Mouse (Mus musculus) forebrain, embryonic 10.5 days (tissue): Measurements from ENCODE around the gene Hsd11b2. TPM values are rescaled to one million over a fixed set of nuclear protein-coding genes. Genes with fewer than 3 reads are reported as not detected.

ENCODE experiments used
- DNase-seq: peaks from one replicate; pipeline ENCODE4 v3.0.0-alpha.2; 2017; ENCODE audit warnings: low spot score; ENCODE audit errors: extremely low spot score
- H3K27ac ChIP-seq: fragments of 300-500 bp; sonication (generic); 2 replicates; pipeline ENCODE4 v1.5.1; 2016; ENCODE audit warnings: mild to moderate bottlenecking
- H3K27me3 ChIP-seq: fragments of 300-500 bp; sonication (generic); 2 replicates; pipeline ENCODE4 v1.6.1; 2016; ENCODE audit warnings: mild to moderate bottlenecking; ENCODE audit not compliant: poor library complexity, severe bottlenecking
- H3K36me3 ChIP-seq: fragments of 300-500 bp; sonication (generic); replicated peaks from 2 replicates; pipeline ENCODE4 v1.6.1; 2016; ENCODE audit warnings: mild to moderate bottlenecking, moderate library complexity
- H3K4me1 ChIP-seq: fragments of 300-500 bp; sonication (generic); 2 replicates; pipeline ENCODE4 v1.6.1; 2016
- H3K4me3 ChIP-seq: fragments of 300-500 bp; sonication (generic); 2 replicates; pipeline ENCODE4 v1.5.1; 2016; ENCODE audit warnings: mild to moderate bottlenecking, moderate library complexity
- H3K9me3 ChIP-seq: fragments of 300-500 bp; sonication (generic); 2 replicates; pipeline ENCODE4 v1.6.1; 2016; ENCODE audit warnings: mild to moderate bottlenecking, moderate library complexity
- WGBS: fragments of 180-500 bp; shearing (Covaris S2); methylation state at CpG from one replicate; pipeline ENCODE4 v1.1.7; 2016; 5-methylcytosine and 5-hydroxymethylcytosine counted together
- polyA plus RNA-seq: library from polyadenylated mRNA; unstranded; fragments of >200 nt; fragmentation: Nextera tagmentation; extraction: Ambion mirVana; gene quantifications from 2 replicates; pipeline ENCODE4 v1.2.1, GENCODE M21; 2016

The Hsd11b2 gene
- polyA plus RNA-seq, 1 experiment from 2014 or later, result 15.6 TPM

GRCm38 (mm10) chr8:105475742-105476141 lies 42.8 kb upstream of the Hsd11b2 start:
- Histone ChIP-seq H3K27me3 (peaks cover 68% of the 10 kb centered on the region), H3K4me1 (peaks cover 68% of the 10 kb centered on the region), H3K9me3 (no peaks in the 10 kb centered on the region), H3K4me3 (no peak overlapping the region), H3K36me3 (peaks cover 9% of the 10 kb centered on the region), H3K27ac (0 out of 2 replicates have a peak overlapping the region, but pooled peaks have one; percentile 0)
- 95% methylated on average over 8 of the region's 8 CpGs for WGBS
- no peak for DNase-seq

- Histone ChIP-seq H3K4me3 (no peak overlapping the region), H3K27me3 (peaks cover 67% of the 10 kb centered on the region), H3K27ac (0 out of 2 replicates have a peak overlapping the region, but pooled peaks have one; percentile 0), H3K36me3 (peaks cover 9% of the 10 kb centered on the region), H3K4me1 (peaks cover 68% of the 10 kb centered on the region), H3K9me3 (no peaks in the 10 kb centered on the region)
- WGBS, result 90% methylated on average over 7 of the region's 7 CpGs
- DNase-seq, result no peak
Observed at GRCm38 (mm10) chr8:105476161-105476560, 42.4 kb upstream of the Hsd11b2 start.

GRCm38 (mm10) chr8:105476628-105477413 lies 41.7 kb upstream of the Hsd11b2 start:
- H3K4me1 ChIP-seq, result peaks cover 67% of the 10 kb centered on the region
- H3K9me3 ChIP-seq, result no peaks in the 10 kb centered on the region
- H3K27ac ChIP-seq, result no peak overlapping the region
- H3K4me3 ChIP-seq, result no peak overlapping the region
- H3K27me3 ChIP-seq, result peaks cover 61% of the 10 kb centered on the region
- whole genome bisulfite sequencing, result 42% methylated on average over 25 of the region's 25 CpGs
- H3K36me3 ChIP-seq, result peaks cover 9% of the 10 kb centered on the region
- peak; percentile 66 for DNase-seq

- H3K27me3 ChIP-seq, result peaks cover 51% of the 10 kb centered on the region
- no peak overlapping the region for H3K27ac ChIP-seq
- no peak overlapping the region for H3K4me3 ChIP-seq
- H3K36me3 ChIP-seq, result peaks cover 9% of the 10 kb centered on the region
- WGBS, result 83% methylated on average over 3 of the region's 3 CpGs
- peaks cover 57% of the 10 kb centered on the region for H3K4me1 ChIP-seq
- no peaks in the 10 kb centered on the region for H3K9me3 ChIP-seq
- no peak for DNase-seq
Observed at GRCm38 (mm10) chr8:105477792-105478191, 40.8 kb upstream of the Hsd11b2 start.

GRCm38 (mm10) chr8:105481013-105481412 lies 37.5 kb upstream of the Hsd11b2 start:
- no peak for DNase-seq
- Histone ChIP-seq H3K27me3 (peaks cover 19% of the 10 kb centered on the region), H3K9me3 (no peaks in the 10 kb centered on the region), H3K4me1 (peaks cover 48% of the 10 kb centered on the region), H3K4me3 (no peak overlapping the region), H3K36me3 (peaks cover 4% of the 10 kb centered on the region; the same call in 1 of the 2 replicates), H3K27ac (peak overlapping the region; percentile 56; the same call in 1 of the 2 replicates)
- 46% methylated on average over 2 of the region's 2 CpGs for WGBS

- H3K4me1 ChIP-seq, result peaks cover 45% of the 10 kb centered on the region
- H3K4me3 ChIP-seq, result no peak overlapping the region
- 69% methylated on average over 6 of the region's 6 CpGs for WGBS
- H3K9me3 ChIP-seq, result no peaks in the 10 kb centered on the region
- no peak for DNase-seq
- H3K27me3 ChIP-seq, result peaks cover 15% of the 10 kb centered on the region
- 0 out of 2 replicates have a peak overlapping the region, but pooled peaks have one; percentile 56 for H3K27ac ChIP-seq
- peaks cover 4% of the 10 kb centered on the region; the same call in 1 of the 2 replicates for H3K36me3 ChIP-seq
Observed at GRCm38 (mm10) chr8:105481453-105481852, 37.1 kb upstream of the Hsd11b2 start.

GRCm38 (mm10) chr8:105482123-105482522 lies 36.4 kb upstream of the Hsd11b2 start:
- WGBS, result 86% methylated on average over 8 of the region's 8 CpGs
- Histone ChIP-seq H3K36me3 (peaks cover 4% of the 10 kb centered on the region; the same call in 1 of the 2 replicates), H3K4me3 (no peak overlapping the region), H3K27ac (0 out of 2 replicates have a peak overlapping the region, but pooled peaks have one; percentile 4), H3K4me1 (peaks cover 39% of the 10 kb centered on the region), H3K9me3 (no peaks in the 10 kb centered on the region), H3K27me3 (peaks cover 8% of the 10 kb centered on the region; the same call in 1 of the 2 replicates)
- no peak for DNase-seq

GRCm38 (mm10) chr8:105483212-105484029 lies 35.1 kb upstream of the Hsd11b2 start:
- WGBS, result 29% methylated on average over 14 of the region's 14 CpGs
- peak; percentile 53 for DNase-seq
- H3K36me3 ChIP-seq, result peaks cover 4% of the 10 kb centered on the region; the same call in 1 of the 2 replicates
- H3K4me1 ChIP-seq, result peaks cover 38% of the 10 kb centered on the region
- H3K27ac ChIP-seq, result peak overlapping the region; percentile 72; the same call in 1 of the 2 replicates
- no peaks in the 10 kb centered on the region for H3K9me3 ChIP-seq
- no peaks in the 10 kb centered on the region; the same call in 1 of the 2 replicates for H3K27me3 ChIP-seq
- H3K4me3 ChIP-seq, result peak overlapping the region; percentile 13; the same call in 1 of the 2 replicates

GRCm38 (mm10) chr8:105484030-105484368 lies 34.6 kb upstream of the Hsd11b2 start:
- H3K27ac ChIP-seq, result peak overlapping the region; percentile 72
- 32% methylated on average over 3 of the region's 3 CpGs for WGBS
- no peak for DNase-seq

GRCm38 (mm10) chr8:105484392-105484791 lies 34.2 kb upstream of the Hsd11b2 start:
- Histone ChIP-seq H3K9me3 (no peaks in the 10 kb centered on the region), H3K36me3 (no peaks in the 10 kb centered on the region; the same call in 1 of the 2 replicates), H3K27me3 (no peaks in the 10 kb centered on the region), H3K4me3 (no peak overlapping the region), H3K27ac (peak overlapping the region; percentile 72), H3K4me1 (peaks cover 38% of the 10 kb centered on the region)
- 14% methylated on average over 2 of the region's 2 CpGs for WGBS
- DNase-seq, result peak; percentile 80

More at GRCm38 (mm10) chr8:105484030-105484368, 34.6 kb upstream of the Hsd11b2 start:
- no peak overlapping the region for H3K4me3 ChIP-seq
- peaks cover 38% of the 10 kb centered on the region for H3K4me1 ChIP-seq
- H3K36me3 ChIP-seq, result peaks cover under 1% of the 10 kb centered on the region; the same call in 1 of the 2 replicates
- H3K9me3 ChIP-seq, result no peaks in the 10 kb centered on the region
- no peaks in the 10 kb centered on the region for H3K27me3 ChIP-seq

- Histone ChIP-seq H3K4me1 (peaks cover 22% of the 10 kb centered on the region), H3K4me3 (no peak overlapping the region), H3K9me3 (no peaks in the 10 kb centered on the region), H3K27ac (no peak overlapping the region), H3K36me3 (no peaks in the 10 kb centered on the region; the same call in 1 of the 2 replicates), H3K27me3 (no peaks in the 10 kb centered on the region)
- DNase-seq, result no peak
- WGBS, result 76% methylated on average over 3 of the region's 3 CpGs
Observed at GRCm38 (mm10) chr8:105488082-105488481, 30.5 kb upstream of the Hsd11b2 start.

- DNase-seq, result no peak
- WGBS, result 50% methylated on average over 1 of the region's 1 CpGs
Observed at GRCm38 (mm10) chr8:105489281-105489680, 29.3 kb upstream of the Hsd11b2 start.

More at GRCm38 (mm10) chr8:105489281-105489680, 29.3 kb upstream of the Hsd11b2 start:
- Histone ChIP-seq H3K4me3 (no peak overlapping the region), H3K27me3 (no peaks in the 10 kb centered on the region), H3K27ac (no peak overlapping the region), H3K36me3 (no peaks in the 10 kb centered on the region; the same call in 1 of the 2 replicates), H3K9me3 (no peaks in the 10 kb centered on the region), H3K4me1 (peaks cover 10% of the 10 kb centered on the region)
